Mouse (Mus musculus) hindbrain, embryonic 15.5 days (tissue): ENCODE results near the gene Pex6. TPM values are rescaled to one million over a fixed set of nuclear protein-coding genes. Genes with fewer than 3 reads are reported as not detected.

Experiments
- ATAC-seq: fragments of 200-750 bp; cut with Nextera tagmentation; 2 replicates; pipeline ENCODE4 v1.8.0; 2017; ENCODE audit warnings: low read depth, moderate number of reproducible peaks, moderate TSS enrichment; ENCODE audit not compliant: low FRiP score
- H3K27ac ChIP-seq: fragments of 300-500 bp; sonication (generic); replicated peaks from 2 replicates; pipeline ENCODE4 v1.5.1; 2015; ENCODE audit warnings: mild to moderate bottlenecking, inconsistent platforms
- H3K27me3 ChIP-seq: fragments of 300-500 bp; sonication (generic); 2 replicates; pipeline ENCODE4 v1.6.1; 2015; ENCODE audit warnings: control low read depth, inconsistent platforms
- H3K36me3 ChIP-seq: fragments of 300-500 bp; sonication (generic); 2 replicates; pipeline ENCODE4 v1.6.1; 2015; ENCODE audit warnings: control low read depth, inconsistent platforms
- H3K4me1 ChIP-seq: fragments of 300-500 bp; sonication (generic); replicated peaks from 2 replicates; pipeline ENCODE4 v1.6.1; 2015; ENCODE audit warnings: control low read depth, inconsistent platforms
- H3K4me2 ChIP-seq: fragments of 300-500 bp; sonication (generic); 2 replicates; pipeline ENCODE4 v1.6.1; 2015; ENCODE audit warnings: moderate library complexity, mild to moderate bottlenecking, inconsistent platforms
- H3K4me3 ChIP-seq: fragments of 300-500 bp; sonication (generic); 2 replicates; pipeline ENCODE4 v1.5.1; 2015; ENCODE audit warnings: mild to moderate bottlenecking, inconsistent platforms
- H3K9ac ChIP-seq: fragments of 300-500 bp; sonication (generic); 2 replicates; pipeline ENCODE4 v1.6.1; 2015; ENCODE audit warnings: inconsistent platforms
- H3K9me3 ChIP-seq: fragments of 300-500 bp; sonication (generic); 2 replicates; pipeline ENCODE4 v1.6.1; 2016; ENCODE audit warnings: control low read depth, inconsistent platforms
- WGBS: fragments of 180-500 bp; shearing (Covaris S2); methylation state at CpG from one replicate; pipeline ENCODE4 v1.1.7; 2015; 5-methylcytosine and 5-hydroxymethylcytosine counted together
- polyA plus RNA-seq: library from polyadenylated mRNA; unstranded; fragments of >200 nt; fragmentation: Nextera tagmentation; extraction: Ambion mirVana; gene quantifications from 2 replicates; pipeline ENCODE4 v1.2.1, GENCODE M21; 2015

The Pex6 gene
- 29.7 and 30.7 TPM in 2 replicates for polyA plus RNA-seq

DNA sequence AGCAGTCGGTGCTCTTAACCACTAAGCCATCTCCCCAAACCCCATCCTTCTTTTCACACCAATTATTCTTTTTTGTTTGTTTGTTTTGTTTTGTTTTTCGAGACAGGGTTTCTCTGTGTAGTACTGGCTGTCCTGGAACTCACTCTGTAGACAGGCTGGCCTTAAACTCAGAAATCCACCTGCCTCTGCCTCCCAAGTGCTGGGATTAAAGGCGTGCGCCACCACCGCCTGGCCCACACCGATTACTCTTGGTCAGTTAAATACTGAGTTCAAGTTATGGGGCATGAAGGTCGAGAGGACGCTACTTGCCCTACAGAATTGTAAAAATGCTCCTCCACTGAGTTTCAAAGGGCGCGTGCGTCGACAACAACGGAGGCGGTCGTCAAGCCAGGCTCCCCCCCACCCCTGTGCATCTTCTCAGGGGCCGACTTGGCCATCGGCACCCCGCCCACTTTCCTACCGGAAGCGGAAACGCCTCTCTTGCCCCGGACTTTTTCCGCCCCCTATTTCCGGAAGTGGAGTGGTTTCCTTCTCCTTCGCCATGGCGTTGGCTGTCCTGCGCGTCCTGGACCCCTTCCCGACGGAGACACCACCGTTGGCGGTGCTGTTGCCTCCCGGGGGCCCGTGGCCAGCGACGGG lies at the start of gene Pex6:
TSS of gene Pex6 (plus strand) at position 505 of the 639 bp plus-strand sequence.
- peak within 1 kb of the TSS; percentile 96 for H3K4me3 ChIP-seq
- peak within 1 kb of the TSS; percentile 83 for H3K27ac ChIP-seq
- H3K27me3 ChIP-seq: no peaks in the 10 kb centered on the region
- peak within 1 kb of the TSS; percentile 88 for H3K9ac ChIP-seq
- H3K9me3 ChIP-seq: no peaks in the 10 kb centered on the region
- H3K36me3 ChIP-seq: peaks cover 20% of the 10 kb centered on the region
- peak within 1 kb of the TSS; percentile 98 for H3K4me2 ChIP-seq
- peak; percentile 93 for ATAC-seq
- H3K4me1 ChIP-seq: peaks cover 28% of the 10 kb centered on the region
- 8% methylated on average over 36 of the region's 36 CpGs for WGBS

DNA sequence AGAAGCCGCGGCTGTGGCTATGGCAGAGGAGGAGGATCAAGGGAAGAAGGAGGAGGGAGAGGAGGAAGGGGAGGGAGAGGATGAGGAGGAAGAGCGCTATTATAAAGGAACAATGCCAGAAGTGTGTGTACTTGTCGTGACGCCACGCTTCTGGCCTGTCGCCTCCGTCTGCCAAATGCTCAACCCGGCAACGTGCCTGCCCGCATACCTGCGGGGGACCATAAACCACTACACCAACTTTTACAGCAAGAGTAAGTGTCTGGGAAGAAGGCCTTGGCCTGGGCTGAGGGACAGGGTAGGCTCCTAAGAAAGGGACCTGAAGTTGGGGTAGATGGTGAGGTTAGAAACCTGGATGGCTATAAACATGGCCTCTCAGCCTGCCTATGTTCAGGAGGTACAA lies 49.3 kb upstream of the Pex6 start:
- H3K4me2 ChIP-seq: no peak overlapping the region
- no peak overlapping the region for H3K27ac ChIP-seq
- H3K4me3 ChIP-seq: no peak overlapping the region
- no peaks in the 10 kb centered on the region for H3K4me1 ChIP-seq
- ATAC-seq: no peak
- peaks cover 87% of the 10 kb centered on the region for H3K36me3 ChIP-seq
- WGBS: 93% methylated on average over 12 of the region's 12 CpGs
- no peak overlapping the region for H3K9ac ChIP-seq
- H3K27me3 ChIP-seq: no peaks in the 10 kb centered on the region
- H3K9me3 ChIP-seq: no peaks in the 10 kb centered on the region

DNA sequence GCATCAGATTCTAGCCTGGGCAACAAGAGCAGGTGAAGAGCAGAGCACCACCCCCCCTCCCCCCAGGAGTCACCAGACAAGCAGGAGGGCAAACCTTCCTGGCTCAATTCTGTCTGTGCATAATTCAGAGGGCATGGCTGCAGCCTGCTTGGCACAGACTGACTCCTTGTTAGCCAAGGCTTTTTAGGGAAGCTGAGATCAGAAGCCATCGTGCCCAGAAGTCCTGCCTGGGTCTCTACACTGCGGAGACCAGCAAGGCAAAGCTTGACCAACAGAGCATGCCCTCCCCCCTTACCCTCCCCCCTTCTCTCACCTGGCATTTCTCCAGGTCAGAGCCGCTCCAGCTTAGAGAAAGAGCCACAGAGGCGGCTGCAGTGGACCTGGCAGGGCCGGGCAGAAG lies 48.5 kb upstream of the Pex6 start:
- H3K4me3 ChIP-seq: no peak overlapping the region
- H3K27me3 ChIP-seq: no peaks in the 10 kb centered on the region
- no peaks in the 10 kb centered on the region for H3K9me3 ChIP-seq
- H3K27ac ChIP-seq: no peak overlapping the region
- H3K4me1 ChIP-seq: no peaks in the 10 kb centered on the region
- H3K4me2 ChIP-seq: no peak overlapping the region
- no peak overlapping the region for H3K9ac ChIP-seq
- peaks cover 84% of the 10 kb centered on the region for H3K36me3 ChIP-seq
- ATAC-seq: no peak
- WGBS: 78% methylated on average over 5 of the region's 5 CpGs

- Histone ChIP-seq H3K27me3 (no peaks in the 10 kb centered on the region), H3K9me3 (no peaks in the 10 kb centered on the region), H3K4me1 (peaks cover 2% of the 10 kb centered on the region; the same call in 1 of the 2 replicates), H3K36me3 (peaks cover 49% of the 10 kb centered on the region), H3K4me3 (no peak overlapping the region), H3K27ac (no peak overlapping the region), H3K4me2 (no peak overlapping the region), H3K9ac (no peak overlapping the region)
- 88% methylated on average over 16 of the region's 16 CpGs for WGBS
- no peak for ATAC-seq
Measured at GRCm38 (mm10) chr17:46667712-46668111, 43.6 kb upstream of the Pex6 start.

DNA sequence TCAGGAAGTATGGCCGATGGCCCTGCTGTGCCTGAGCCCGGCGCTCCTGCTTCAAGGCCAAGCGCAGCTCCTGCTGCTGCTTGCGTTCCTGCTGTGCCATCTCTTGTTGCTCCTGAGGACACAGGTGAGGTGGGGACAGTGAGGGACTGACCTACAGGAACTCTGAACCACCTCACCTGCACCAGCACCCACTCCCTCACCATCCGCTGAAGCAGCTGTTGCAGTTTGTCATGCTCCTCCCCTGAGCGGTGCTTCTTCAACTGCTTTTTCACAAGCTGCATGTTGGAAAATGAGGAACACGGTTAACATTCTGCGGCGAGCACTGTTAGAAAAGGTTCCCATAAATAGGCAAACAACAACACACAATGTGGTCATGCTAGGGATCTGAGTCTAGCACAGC lies 41.4 kb upstream of the Pex6 start:
- Histone ChIP-seq H3K9ac (no peak overlapping the region), H3K9me3 (no peaks in the 10 kb centered on the region), H3K4me2 (no peak overlapping the region), H3K36me3 (peaks cover 32% of the 10 kb centered on the region), H3K4me1 (peaks cover 20% of the 10 kb centered on the region), H3K4me3 (no peak overlapping the region), H3K27me3 (no peaks in the 10 kb centered on the region), H3K27ac (no peak overlapping the region)
- no peak for ATAC-seq
- WGBS: 97% methylated on average over 10 of the region's 10 CpGs

- peak within 1 kb of the TSS; percentile 75 for H3K27ac ChIP-seq
- peaks cover 33% of the 10 kb centered on the region for H3K4me1 ChIP-seq
- peak within 1 kb of the TSS; percentile 64 for H3K9ac ChIP-seq
- peak within 1 kb of the TSS; percentile 84 for H3K4me3 ChIP-seq
- 1% methylated on average over 43 of the region's 43 CpGs for WGBS
- H3K9me3 ChIP-seq: no peaks in the 10 kb centered on the region
- ATAC-seq: peak; percentile 90
- peak within 1 kb of the TSS; percentile 91 for H3K4me2 ChIP-seq
- no peaks in the 10 kb centered on the region for H3K27me3 ChIP-seq
- peaks cover 45% of the 10 kb centered on the region for H3K36me3 ChIP-seq
Measured at GRCm38 (mm10) chr17:46673850-46674529, 37.3 kb upstream of the Pex6 start, which contains the start of gene Rrp36. Gene Rrp36, minus strand, starts transcription at chr17:46674352.

GRCm38 (mm10) chr17:46674530-46675283 lies 36.6 kb upstream of the Pex6 start:
- Histone ChIP-seq H3K4me2 (peak overlapping the region; percentile 91), H3K9me3 (no peaks in the 10 kb centered on the region), H3K27ac (peak overlapping the region; percentile 75), H3K4me1 (peaks cover 40% of the 10 kb centered on the region), H3K36me3 (peaks cover 37% of the 10 kb centered on the region), H3K27me3 (no peaks in the 10 kb centered on the region), H3K9ac (peak overlapping the region; percentile 39), H3K4me3 (peak overlapping the region; percentile 84)
- 21% methylated on average over 15 of the region's 15 CpGs for WGBS
- ATAC-seq: peak; percentile 17

- WGBS: 94% methylated on average over 8 of the region's 9 CpGs
- H3K4me1 ChIP-seq: peaks cover 44% of the 10 kb centered on the region
- H3K4me3 ChIP-seq: peak within 1 kb of the TSS; percentile 83
- H3K27ac ChIP-seq: peak within 1 kb of the TSS; percentile 93; the same call in 1 of the 2 replicates
- no peak for ATAC-seq
- peak within 1 kb of the TSS; percentile 79 for H3K9ac ChIP-seq
- peaks cover 34% of the 10 kb centered on the region for H3K36me3 ChIP-seq
- H3K27me3 ChIP-seq: no peaks in the 10 kb centered on the region
- no peaks in the 10 kb centered on the region for H3K9me3 ChIP-seq
- peak within 1 kb of the TSS; percentile 81 for H3K4me2 ChIP-seq
Measured at GRCm38 (mm10) chr17:46678416-46678815, 32.8 kb upstream of the Pex6 start, which contains the start of gene Mea1. Gene Mea1, plus strand, starts transcription at chr17:46678793.

DNA sequence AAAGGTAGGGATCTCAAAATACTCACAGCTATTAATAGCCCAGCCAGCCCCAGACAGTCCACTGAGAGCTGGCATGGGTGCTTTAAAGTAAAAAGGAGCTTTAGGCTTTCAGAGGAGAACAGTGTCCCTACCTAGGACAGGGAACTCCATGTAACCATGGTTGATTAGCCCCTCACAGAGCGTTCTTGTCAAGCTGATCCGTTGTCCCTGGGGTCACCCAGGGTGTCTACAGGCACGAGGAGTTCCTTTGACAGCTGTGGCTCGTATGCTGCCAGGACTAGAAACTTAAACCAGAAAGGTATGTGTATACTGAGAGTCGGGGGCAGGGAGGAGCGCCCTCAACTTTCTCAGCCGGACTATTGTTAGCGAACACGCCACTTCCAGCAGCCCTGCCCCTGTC lies 32.4 kb upstream of the Pex6 start:
- 70% methylated on average over 9 of the region's 9 CpGs for WGBS
- Histone ChIP-seq H3K27ac (no peak overlapping the region), H3K27me3 (no peaks in the 10 kb centered on the region), H3K4me1 (peaks cover 40% of the 10 kb centered on the region), H3K9ac (0 out of 2 replicates have a peak overlapping the region, but pooled peaks have one; percentile 79), H3K36me3 (peaks cover 39% of the 10 kb centered on the region), H3K4me2 (peak overlapping the region; percentile 81), H3K4me3 (peak overlapping the region; percentile 83), H3K9me3 (no peaks in the 10 kb centered on the region)
- no peak for ATAC-seq

DNA sequence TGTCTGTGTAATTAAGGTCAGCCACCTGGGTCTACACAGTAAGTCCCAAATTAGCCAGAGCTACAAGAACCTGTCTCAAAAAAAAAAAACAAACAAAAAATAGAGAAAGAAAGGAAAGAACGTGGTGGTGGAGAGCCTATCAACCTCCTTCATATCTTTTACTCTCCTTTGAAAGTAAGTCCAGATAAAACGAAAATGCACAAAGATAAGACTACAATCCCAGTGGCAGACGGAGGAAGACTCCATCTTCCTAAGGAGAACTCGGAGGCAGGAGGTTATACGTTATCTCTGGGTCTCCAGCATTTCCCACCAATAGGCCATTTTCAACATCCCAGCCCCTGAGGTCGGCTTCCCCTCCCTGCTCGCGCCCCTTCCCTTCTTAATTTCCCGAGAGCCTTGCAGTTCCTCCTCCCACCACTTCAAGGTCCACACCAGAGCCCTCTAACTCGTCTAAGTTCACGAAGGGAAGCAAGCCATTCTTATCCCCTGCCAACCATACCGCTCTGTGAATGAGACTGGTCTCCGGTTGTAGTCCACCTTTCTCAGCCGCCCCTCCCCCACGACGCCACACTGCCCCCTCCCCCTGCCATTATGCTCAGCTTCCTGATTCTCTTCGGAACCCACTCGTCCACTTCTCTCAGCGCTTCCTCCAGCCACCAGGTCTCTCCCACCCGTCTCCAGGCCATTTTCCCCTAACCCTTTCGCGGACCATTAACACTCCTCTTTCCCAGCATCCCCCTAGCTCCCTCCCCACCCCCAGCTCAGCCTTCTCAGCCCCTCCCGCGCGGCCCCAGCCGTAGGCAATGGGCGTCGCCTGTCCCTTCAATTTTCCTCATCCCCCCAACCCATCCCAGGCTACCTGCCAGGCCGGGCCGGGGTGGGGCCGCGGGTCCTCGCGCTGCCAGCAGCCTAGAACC lies 31.2 kb upstream of the Pex6 start:
- peak; percentile 6 for ATAC-seq
- peak overlapping the region; percentile 81 for H3K4me2 ChIP-seq
- peak overlapping the region; percentile 79 for H3K9ac ChIP-seq
- 1% methylated on average over 33 of the region's 34 CpGs for WGBS
- H3K27me3 ChIP-seq: no peaks in the 10 kb centered on the region
- H3K36me3 ChIP-seq: peaks cover 46% of the 10 kb centered on the region
- peaks cover 31% of the 10 kb centered on the region for H3K4me1 ChIP-seq
- H3K4me3 ChIP-seq: peak overlapping the region; percentile 83
- H3K9me3 ChIP-seq: no peaks in the 10 kb centered on the region
- H3K27ac ChIP-seq: peak overlapping the region; percentile 93

DNA sequence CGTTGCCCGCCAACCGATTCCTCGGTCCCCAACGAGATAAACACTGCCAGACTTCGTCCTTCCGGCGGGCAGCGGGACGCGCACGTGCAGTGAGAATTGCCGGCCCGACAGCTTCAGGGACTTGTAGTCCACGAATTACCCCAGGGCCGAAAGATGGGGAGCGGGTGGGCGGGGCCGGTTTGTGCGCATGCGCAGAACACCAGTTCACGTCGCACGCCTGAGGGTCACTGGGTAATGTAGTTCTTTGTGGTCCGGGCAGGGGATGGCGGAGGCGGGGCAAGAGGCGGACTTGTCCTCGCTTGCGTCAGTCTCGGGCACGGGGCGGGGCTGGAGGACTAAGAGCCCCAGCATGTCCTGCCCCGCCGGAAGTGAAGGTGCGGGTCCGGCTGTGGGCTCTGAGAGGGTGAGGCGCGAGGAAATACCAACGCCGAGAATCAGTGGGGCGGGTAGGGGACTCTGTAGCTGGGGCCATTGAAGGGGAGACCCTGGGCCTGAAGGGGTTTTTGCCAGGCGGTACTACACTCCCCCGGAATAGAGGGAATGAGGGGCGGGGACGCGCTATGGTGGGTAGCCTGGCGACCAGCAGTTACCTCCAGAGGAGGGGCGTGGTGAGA lies 30.4 kb upstream of the Pex6 start, which contains the start of gene Klhdc3:
TSS of gene Klhdc3 (minus strand) at position 155 of the 614 bp plus-strand sequence.
- H3K4me1 ChIP-seq: peaks cover 31% of the 10 kb centered on the region
- peak within 1 kb of the TSS; percentile 83 for H3K4me3 ChIP-seq
- H3K4me2 ChIP-seq: peak within 1 kb of the TSS; percentile 91
- H3K9me3 ChIP-seq: no peaks in the 10 kb centered on the region
- H3K9ac ChIP-seq: peak within 1 kb of the TSS; percentile 79
- H3K27ac ChIP-seq: peak within 1 kb of the TSS; percentile 93
- ATAC-seq: peak; percentile 98
- no peaks in the 10 kb centered on the region for H3K27me3 ChIP-seq
- WGBS: under 1% methylated on average over 49 of the region's 49 CpGs
- H3K36me3 ChIP-seq: peaks cover 46% of the 10 kb centered on the region
